Mouse (Mus musculus) gastrocnemius, postnatal 25 days (tissue): Measurements from ENCODE around the gene Cd72. TPM values are rescaled to one million over a fixed set of nuclear protein-coding genes. Genes with fewer than 3 reads are reported as not detected.

Experiments
- DNase-seq: peaks from one replicate; pipeline ENCODE4 v3.0.0; 2022
- total RNA-seq, 2 experiments: library from RNA; stranded (reverse); gene quantifications; 1 replicate in 1 of 2; 2 replicates in 1 of 2; pipeline ENCODE4 v1.2.3; 2021

The Cd72 gene
- total RNA-seq, 2 experiments from 2014 or later: not detected

DNA sequence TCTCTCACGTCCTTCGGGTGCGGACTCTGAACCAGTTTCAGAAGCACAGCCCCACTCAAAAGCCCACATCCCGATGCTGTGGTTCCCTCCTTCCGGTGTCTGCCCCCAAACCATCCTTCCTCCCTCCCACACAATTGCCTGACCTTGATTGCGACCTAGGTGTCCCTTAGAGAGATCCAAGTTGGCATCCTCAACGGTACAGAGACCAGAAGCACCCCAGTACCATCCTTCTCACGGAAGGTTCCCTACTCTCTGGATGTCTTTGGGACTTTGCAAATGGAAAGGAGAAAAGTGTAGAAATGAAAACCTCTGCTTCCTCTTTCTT lies 24.1 kb upstream of the Cd72 start:
- no peak for DNase-seq

- peak; percentile 86 for DNase-seq
Observed at GRCm38 (mm10) chr4:43477857-43478533, 23.6 kb upstream of the Cd72 start.

GRCm38 (mm10) chr4:43476604-43477003 lies 22.2 kb upstream of the Cd72 start:
- DNase-seq: no peak

- DNase-seq: no peak
Observed at GRCm38 (mm10) chr4:43473636-43474035, 19.2 kb upstream of the Cd72 start.

GRCm38 (mm10) chr4:43470301-43470700 lies 15.9 kb upstream of the Cd72 start:
- DNase-seq: no peak

DNA sequence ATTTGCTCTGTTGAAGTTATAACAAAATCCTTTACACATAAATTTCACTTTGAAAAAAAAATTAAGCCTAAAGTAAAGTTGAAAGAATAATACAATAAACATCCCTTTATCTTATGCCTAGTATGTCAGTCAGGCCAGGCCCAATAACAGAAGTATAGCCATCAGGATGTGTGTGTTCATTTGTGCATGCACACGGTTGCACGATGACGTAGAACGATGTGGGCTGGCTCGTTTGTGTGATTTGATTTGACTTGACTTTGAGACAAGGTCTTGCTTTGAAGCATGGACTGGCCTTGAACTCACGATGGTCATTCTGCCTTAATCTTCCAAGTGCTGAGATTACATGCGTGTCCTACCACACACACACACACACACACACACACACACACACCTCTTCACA lies 12.4 kb upstream of the Cd72 start:
- DNase-seq: no peak

DNA sequence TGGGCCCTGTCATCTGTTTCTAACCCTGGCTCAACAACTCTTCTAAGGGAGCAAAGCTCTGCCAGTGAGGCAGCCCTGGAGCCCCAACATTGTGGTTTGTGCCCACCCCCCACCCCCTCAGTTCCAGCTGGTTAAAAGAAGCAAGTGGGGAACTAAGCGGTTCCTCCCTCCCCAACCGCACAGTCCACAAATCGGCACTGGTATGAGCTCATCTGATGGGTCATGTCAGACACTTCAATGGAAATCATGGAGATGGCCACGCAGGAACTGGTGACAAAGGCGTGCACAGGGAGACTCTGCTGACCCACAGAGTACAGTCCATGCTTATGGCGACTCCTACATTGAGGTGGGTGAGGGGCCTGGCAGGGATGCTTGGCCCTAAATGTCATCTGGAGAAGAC lies 11.5 kb upstream of the Cd72 start:
- DNase-seq: no peak

DNA sequence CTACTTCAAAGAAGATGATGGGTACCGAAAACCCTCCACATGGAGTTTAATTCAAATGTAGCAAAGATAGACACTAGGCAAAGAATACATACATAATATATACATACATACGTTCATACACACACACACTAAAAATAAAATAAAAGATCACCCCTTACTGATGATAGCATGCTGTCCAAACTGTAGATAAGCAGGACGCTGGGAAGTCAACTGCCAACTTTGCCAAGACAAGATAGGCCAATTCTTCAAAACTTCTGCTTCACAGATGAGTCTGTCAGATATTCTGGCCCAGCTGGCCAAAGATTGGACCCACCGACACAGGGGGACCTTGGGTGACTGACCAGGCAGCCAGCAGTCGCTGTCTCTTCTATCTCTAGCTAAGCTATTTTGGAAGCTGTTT lies 8.7 kb upstream of the Cd72 start:
- no peak for DNase-seq

- no peak for DNase-seq
Observed at GRCm38 (mm10) chr4:43457124-43457523, 2.7 kb upstream of the Cd72 start.

- DNase-seq: no peak
Observed at GRCm38 (mm10) chr4:43456470-43456869, 2.0 kb upstream of the Cd72 start.

GRCm38 (mm10) chr4:43453413-43453812 lies 1.0 kb downstream of the Cd72 start:
- DNase-seq: no peak

DNA sequence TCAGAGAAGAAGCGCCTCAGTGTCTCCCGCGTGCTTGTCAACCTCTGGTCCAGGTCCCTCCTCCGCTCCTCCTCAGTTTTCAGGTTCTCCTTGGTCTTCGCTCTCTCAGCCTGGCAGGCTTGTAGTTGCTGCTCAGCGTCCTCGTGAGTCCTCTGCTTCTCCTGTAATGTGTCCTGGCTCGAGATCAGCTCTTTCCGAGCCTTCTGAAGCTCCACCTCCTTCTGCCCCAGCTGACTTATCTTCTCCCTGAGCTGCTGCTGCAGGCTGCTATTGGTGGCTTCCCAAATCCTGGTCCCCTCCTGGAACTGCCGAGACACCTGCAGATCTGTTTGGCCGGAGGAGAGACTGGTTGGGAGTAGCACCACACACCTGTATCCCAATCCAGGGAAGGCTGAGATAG lies 2.1 kb downstream of the Cd72 start:
- DNase-seq: no peak

GRCm38 (mm10) chr4:43448554-43448953 lies 5.9 kb downstream of the Cd72 start:
- DNase-seq: no peak

DNA sequence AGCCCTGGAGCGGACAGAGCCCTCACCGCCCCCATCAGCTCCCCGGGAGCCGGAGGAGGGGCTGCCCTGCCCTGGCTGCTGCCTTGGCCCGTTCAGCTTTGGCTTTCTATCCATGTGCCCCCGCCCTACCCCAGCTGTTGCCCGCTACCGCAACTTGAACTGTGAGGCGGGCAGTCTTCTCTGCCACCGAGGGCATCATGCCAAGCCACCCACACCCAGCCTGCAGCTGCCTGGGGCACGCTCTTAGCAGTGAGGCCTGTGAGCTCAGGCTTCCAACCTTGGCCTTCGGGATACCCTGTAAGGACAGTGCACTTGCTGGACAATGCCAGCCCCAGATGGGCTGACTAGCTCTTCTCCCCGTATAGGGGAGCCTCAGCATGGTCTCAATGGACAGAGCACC lies 7.2 kb downstream of the Cd72 start:
- peak; percentile 71 for DNase-seq

GRCm38 (mm10) chr4:43443511-43443910 lies 10.9 kb downstream of the Cd72 start:
- no peak for DNase-seq

DNA sequence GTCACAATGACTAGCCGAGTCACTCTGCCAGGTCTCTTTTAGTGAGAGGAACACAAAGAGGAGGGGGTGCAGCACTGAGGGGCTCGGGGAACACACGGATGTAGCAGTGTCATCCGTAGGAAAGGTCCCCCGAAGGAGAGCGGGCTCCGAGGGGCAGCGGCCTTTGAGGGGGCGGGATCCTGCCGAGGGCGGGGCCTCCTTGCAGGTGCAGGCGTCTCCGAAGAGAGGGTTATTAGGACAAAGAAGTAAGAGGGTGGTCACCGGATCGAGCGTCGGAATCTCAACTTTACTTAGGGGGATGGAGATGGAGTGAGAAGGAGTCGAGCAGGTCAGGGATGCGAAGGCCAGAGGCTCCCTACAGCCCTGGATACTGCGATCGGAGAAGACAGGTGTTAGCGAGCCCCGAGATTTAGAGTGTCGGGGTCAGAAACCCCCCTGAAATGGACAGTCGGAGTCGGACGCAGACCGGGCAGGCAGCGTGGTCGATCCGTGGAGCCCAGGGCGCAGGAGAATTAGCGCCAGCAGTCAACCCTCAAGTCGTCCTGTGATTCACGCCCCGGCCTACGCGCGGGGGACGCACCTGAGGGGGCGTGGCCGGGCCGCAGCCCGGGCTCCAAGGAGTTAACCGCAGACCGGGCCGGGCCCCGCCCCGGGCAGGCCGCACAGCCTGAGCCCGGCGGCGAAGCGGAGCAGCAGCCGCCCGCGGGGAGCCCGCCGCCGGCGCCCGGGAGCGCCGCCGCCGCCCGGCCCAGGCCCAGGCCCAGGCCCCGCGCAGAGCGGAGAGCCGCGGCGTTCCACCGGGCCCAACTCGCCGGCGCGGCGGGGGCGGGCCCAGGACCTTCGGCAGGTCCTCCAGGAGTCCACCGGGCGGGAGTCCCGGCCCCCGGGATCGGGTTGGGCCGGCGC lies 11.7 kb downstream of the Cd72 start:
- DNase-seq: peak; percentile 71

DNA sequence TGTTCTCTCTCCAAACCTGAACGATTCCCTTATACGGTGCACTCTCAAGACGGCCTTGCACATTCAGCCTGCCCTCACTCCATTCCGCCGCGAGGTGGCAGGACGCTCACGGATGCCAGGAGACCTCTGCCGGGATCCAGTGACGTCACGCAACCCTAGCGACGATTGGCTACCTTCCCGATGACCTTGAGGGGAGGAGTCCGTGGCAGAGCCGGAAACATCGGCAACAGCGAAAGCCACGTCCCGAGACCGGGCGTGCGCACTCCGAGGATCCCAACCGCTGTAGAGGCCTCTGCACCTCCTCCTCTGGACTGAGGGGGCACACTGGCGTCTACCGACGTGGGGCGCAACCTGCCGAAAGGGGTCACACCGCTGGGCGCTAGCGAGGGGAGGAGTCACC lies 12.4 kb downstream of the Cd72 start:
- peak; percentile 97 for DNase-seq

GRCm38 (mm10) chr4:43441639-43442038 lies 12.8 kb downstream of the Cd72 start, which contains the start of gene Tesk1:
Gene Tesk1, plus strand, starts transcription at chr4:43441939.
- no peak for DNase-seq

GRCm38 (mm10) chr4:43432832-43433231 lies 21.6 kb downstream of the Cd72 start:
- no peak for DNase-seq

GRCm38 (mm10) chr4:43431690-43432089 lies 22.7 kb downstream of the Cd72 start:
- DNase-seq: no peak

DNA sequence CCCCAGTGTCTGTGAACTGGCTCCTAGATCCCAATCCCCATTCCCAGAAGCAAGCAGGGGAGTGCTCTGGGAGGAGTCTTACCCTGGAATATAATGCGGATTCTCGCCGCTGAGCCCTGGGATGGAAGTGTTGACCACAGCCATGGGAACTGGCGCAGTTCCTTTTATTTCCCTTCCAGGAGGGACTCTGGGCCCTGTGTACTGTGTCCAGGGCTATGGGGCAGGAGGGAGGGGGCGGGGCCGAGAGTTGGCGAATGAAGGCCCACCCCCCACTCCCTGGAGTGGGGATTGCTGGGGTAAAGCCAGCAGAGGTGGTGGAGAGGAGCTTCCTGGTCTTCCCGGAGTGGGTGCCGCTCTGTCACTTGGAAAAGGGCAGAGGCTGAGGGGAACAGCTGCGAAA lies 25.5 kb downstream of the Cd72 start, which contains the start of gene Fam166b:
TSS of gene Fam166b (minus strand) at position 189 of the 400 bp plus-strand sequence.
- no peak for DNase-seq

- no peak for DNase-seq
Observed at GRCm38 (mm10) chr4:43428180-43428861, 26.1 kb downstream of the Cd72 start.
